Mouse (Mus musculus): Measurements from ENCODE around the gene Gsc2. TPM values are rescaled to one million over a fixed set of nuclear protein-coding genes. Genes with fewer than 3 reads are reported as not detected.
"Not testable (repeated sequence)": the region's sequence is repeated elsewhere in the genome, so short reads cannot be mapped to it uniquely, and the experiment has no call there.

The Gsc2 gene
- 0.21 TPM in 1 of 2 replicates, not detected in the other for polyA plus RNA-seq (2014; fragmentation: Nextera tagmentation; extraction: Ambion mirVana)

GRCm38 (mm10) chr16:17914307-17915249, at the start of gene Gsc2:
Gene Gsc2 (minus strand): TSS chr16:17915059.
- Histone ChIP-seq H3K4me3 (ENCODE audit: low read depth, low read length) (peak within 1 kb of the TSS; percentile 37), H3K27ac (ENCODE audit: low read depth) (no peak within 1 kb of the TSS), H3K36me3 (ENCODE audit: insufficient read depth) (no peaks in the 10 kb centered on the region), H3K4me2 (peak within 1 kb of the TSS; percentile 72), H3K9me3 (ENCODE audit: low read depth, low read length) (no peaks in the 10 kb centered on the region), H3K27me3 (ENCODE audit: insufficient read depth, low read length) (peaks cover 63% of the 10 kb centered on the region), H3K4me1 (ENCODE audit: insufficient read depth) (0 out of 2 replicates have a peak, but pooled peaks cover 5% of the 10 kb centered on the region), H3K9ac (peak within 1 kb of the TSS; percentile 18; the same call in 1 of the 2 replicates)
- DNase-seq: peak; percentile 48
- ATAC-seq (ENCODE audit: insufficient read depth): no peak
- TF ChIP-seq CTCF (IDR thresholded peaks at IDR 0.05; ENCODE audit: low read depth): no peak
- WGBS: under 1% methylated on average over 104 of the region's 106 CpGs

- ATAC-seq (ENCODE audit: insufficient read depth): no peak
- WGBS: 56% methylated on average over 7 of the region's 7 CpGs
- H3K4me3 ChIP-seq (ENCODE audit: low read depth, low read length): no peak overlapping the region
- H3K4me1 ChIP-seq (ENCODE audit: insufficient read depth): no peaks in the 10 kb centered on the region
- no peaks in the 10 kb centered on the region for H3K9me3 ChIP-seq (ENCODE audit: low read depth, low read length)
- no peak overlapping the region for H3K9ac ChIP-seq
- TF ChIP-seq CTCF (IDR thresholded peaks at IDR 0.05; ENCODE audit: low read depth): no peak
- no peaks in the 10 kb centered on the region for H3K36me3 ChIP-seq (ENCODE audit: insufficient read depth)
- DNase-seq: no peak
- H3K4me2 ChIP-seq: no peak overlapping the region
- H3K27ac ChIP-seq (ENCODE audit: low read depth): no peak overlapping the region
- no peaks in the 10 kb centered on the region for H3K27me3 ChIP-seq (ENCODE audit: insufficient read depth, low read length)
These were observed 47.2 kb upstream of the Gsc2 start for GRCm38 (mm10) chr16:17962091-17962490.

- WGBS: 93% methylated on average over 16 of the region's 17 CpGs
- not testable (repeated sequence) for H3K4me1 ChIP-seq (ENCODE audit: insufficient read depth); H3K9ac ChIP-seq; H3K4me2 ChIP-seq; ATAC-seq (ENCODE audit: insufficient read depth); H3K4me3 ChIP-seq (ENCODE audit: low read depth, low read length); H3K9me3 ChIP-seq (ENCODE audit: low read depth, low read length); H3K36me3 ChIP-seq (ENCODE audit: insufficient read depth); DNase-seq; H3K27me3 ChIP-seq (ENCODE audit: insufficient read depth, low read length); H3K27ac ChIP-seq (ENCODE audit: low read depth)
These were observed 41.3 kb upstream of the Gsc2 start for GRCm38 (mm10) chr16:17956052-17956638.

GRCm38 (mm10) chr16:17951618-17952017, 36.8 kb upstream of the Gsc2 start:
- Histone ChIP-seq H3K4me1 (ENCODE audit: insufficient read depth) (no peaks in the 10 kb centered on the region), H3K9me3 (ENCODE audit: low read depth, low read length) (no peaks in the 10 kb centered on the region), H3K4me3 (ENCODE audit: low read depth, low read length) (no peak overlapping the region), H3K4me2 (no peak overlapping the region), H3K36me3 (ENCODE audit: insufficient read depth) (no peaks in the 10 kb centered on the region), H3K9ac (no peak overlapping the region), H3K27me3 (ENCODE audit: insufficient read depth, low read length) (no peaks in the 10 kb centered on the region), H3K27ac (ENCODE audit: low read depth) (no peak overlapping the region)
- DNase-seq (no peak), ATAC-seq (ENCODE audit: insufficient read depth) (no peak)
- no peak for TF ChIP-seq CTCF (IDR thresholded peaks at IDR 0.05; ENCODE audit: low read depth)
- 83% methylated on average over 4 of the region's 4 CpGs for WGBS

- ATAC-seq (ENCODE audit: insufficient read depth) (no peak), DNase-seq (no peak)
- 71% methylated on average over 4 of the region's 4 CpGs for WGBS
- H3K27ac ChIP-seq (ENCODE audit: low read depth): no peak overlapping the region
- H3K36me3 ChIP-seq (ENCODE audit: insufficient read depth): no peaks in the 10 kb centered on the region
- TF ChIP-seq CTCF (IDR thresholded peaks at IDR 0.05; ENCODE audit: low read depth): no peak
- no peaks in the 10 kb centered on the region for H3K27me3 ChIP-seq (ENCODE audit: insufficient read depth, low read length)
- H3K9ac ChIP-seq: no peak overlapping the region
- H3K4me3 ChIP-seq (ENCODE audit: low read depth, low read length): no peak overlapping the region
- H3K9me3 ChIP-seq (ENCODE audit: low read depth, low read length): no peaks in the 10 kb centered on the region
- H3K4me2 ChIP-seq: no peak overlapping the region
- H3K4me1 ChIP-seq (ENCODE audit: insufficient read depth): no peaks in the 10 kb centered on the region
These were observed 35.2 kb upstream of the Gsc2 start for GRCm38 (mm10) chr16:17950068-17950467.

GRCm38 (mm10) chr16:17949421-17949877, 34.6 kb upstream of the Gsc2 start:
- Histone ChIP-seq H3K9ac (no peak overlapping the region), H3K36me3 (ENCODE audit: insufficient read depth) (no peaks in the 10 kb centered on the region), H3K9me3 (ENCODE audit: low read depth, low read length) (no peaks in the 10 kb centered on the region), H3K27ac (ENCODE audit: low read depth) (no peak overlapping the region), H3K27me3 (ENCODE audit: insufficient read depth, low read length) (no peaks in the 10 kb centered on the region), H3K4me2 (no peak overlapping the region), H3K4me1 (ENCODE audit: insufficient read depth) (no peaks in the 10 kb centered on the region), H3K4me3 (ENCODE audit: low read depth, low read length) (no peak overlapping the region)
- DNase-seq (no peak), ATAC-seq (ENCODE audit: insufficient read depth) (no peak)
- WGBS: 33% methylated on average over 2 of the region's 2 CpGs
- no peak for TF ChIP-seq CTCF (IDR thresholded peaks at IDR 0.05; ENCODE audit: low read depth)
